Mouse (Mus musculus): Measurements from ENCODE around the gene Myo1c. TPM values are rescaled to one million over a fixed set of nuclear protein-coding genes. Genes with fewer than 3 reads are reported as not detected.

Myo1c gene
- polyA plus RNA-seq, 1 experiment from 2014 or later = 7.6 TPM

DNA sequence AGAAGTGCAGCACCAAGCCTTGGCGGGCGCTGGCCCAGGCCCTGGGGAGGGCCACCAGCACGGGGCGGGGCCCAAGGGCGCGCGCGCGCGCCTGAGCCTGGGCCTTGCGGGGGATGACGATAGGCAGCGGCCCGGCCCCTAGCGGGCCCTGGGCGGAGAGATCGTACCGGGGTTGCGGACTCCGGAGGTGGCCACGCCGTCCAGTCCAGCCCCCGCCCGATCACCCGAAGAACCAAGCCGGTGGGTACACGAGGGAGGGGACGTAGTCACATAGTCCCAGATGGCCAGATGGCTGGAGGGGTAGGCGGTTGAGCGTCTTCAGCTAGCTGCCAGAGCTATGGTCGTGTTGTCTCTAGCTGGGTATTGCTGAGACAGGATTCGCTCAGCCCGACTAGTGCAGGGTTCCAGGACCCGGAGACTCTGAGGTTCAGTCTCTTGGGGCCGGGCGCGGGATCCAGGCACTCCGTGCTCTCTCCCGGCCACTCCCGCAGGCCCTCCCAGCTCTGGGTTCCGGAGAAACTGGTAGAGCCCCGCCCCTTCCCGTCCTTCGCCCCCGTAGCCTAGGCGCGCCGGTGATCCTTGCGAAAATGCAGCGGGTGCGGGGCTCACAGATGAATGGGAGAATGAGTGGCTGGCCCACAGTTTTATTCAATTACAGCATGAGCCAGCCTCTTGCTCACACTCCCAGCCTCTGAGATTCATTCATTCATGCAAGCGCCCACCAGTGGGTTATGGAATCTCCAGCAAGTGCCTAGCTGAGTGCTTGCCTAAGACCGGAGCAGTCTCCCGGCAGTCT lies 1.3 kb downstream of the Myo1c start:
- Histone ChIP-seq H3K9me3 (no peaks in the 10 kb centered on the region), H3K27ac (peak overlapping the region; percentile 11; the same call in 1 of the 2 replicates), H3K4me1 (replicated peaks) (peaks cover 49% of the 10 kb centered on the region), H3K9ac (replicated peaks) (peak overlapping the region; percentile 71), H3K4me3 (replicated peaks) (peak overlapping the region; percentile 55), H3K36me3 (no peaks in the 10 kb centered on the region), H3K27me3 (peaks cover 50% of the 10 kb centered on the region), H3K4me2 (replicated peaks) (peak overlapping the region; percentile 81)
- ATAC-seq = peak; percentile 59
- under 1% methylated on average over 54 of the region's 54 CpGs for WGBS

DNA sequence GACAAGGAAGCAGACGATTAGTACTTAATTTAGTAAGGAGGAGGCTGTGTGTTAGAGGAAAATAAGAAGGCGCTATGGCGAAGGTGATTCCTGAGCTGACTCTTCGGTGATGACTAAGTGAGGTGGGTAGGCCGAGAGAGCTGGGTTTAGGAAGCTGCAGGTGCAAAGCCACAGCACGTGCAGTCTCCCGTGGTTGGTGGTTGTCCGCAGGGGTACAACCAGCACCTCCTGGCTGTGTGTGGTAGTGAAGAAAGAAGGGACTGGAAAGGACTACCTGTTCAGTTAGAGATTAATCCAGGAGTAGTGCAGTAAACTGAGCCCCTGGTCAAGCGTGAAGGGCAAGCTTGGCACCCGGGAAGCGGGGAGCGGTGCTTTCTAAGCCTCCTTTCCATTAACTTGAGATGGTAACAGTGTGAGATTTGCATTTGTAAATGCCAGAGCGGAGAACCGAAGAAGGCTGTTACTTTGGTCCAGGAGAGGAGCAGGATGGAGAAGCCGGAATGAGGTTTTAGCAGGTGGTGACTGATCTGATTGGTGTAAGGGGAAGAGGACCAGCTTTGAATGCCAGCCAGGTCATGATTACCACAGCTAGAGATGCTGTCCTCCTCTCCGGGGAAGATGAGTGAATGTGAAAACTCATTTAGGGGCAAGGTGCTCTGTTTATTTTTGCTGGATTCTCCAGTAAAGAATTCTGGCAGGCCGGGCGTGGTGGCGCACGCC lies 2.1 kb downstream of the Myo1c start:
- H3K9ac ChIP-seq (replicated peaks) = peak overlapping the region; percentile 71; the same call in 1 of the 2 replicates
- no peaks in the 10 kb centered on the region for H3K36me3 ChIP-seq
- no peak for ATAC-seq
- WGBS = 23% methylated on average over 20 of the region's 20 CpGs
- peaks cover 51% of the 10 kb centered on the region for H3K4me1 ChIP-seq (replicated peaks)
- no peak overlapping the region for H3K27ac ChIP-seq
- peak overlapping the region; percentile 55 for H3K4me3 ChIP-seq (replicated peaks)
- peaks cover 58% of the 10 kb centered on the region for H3K27me3 ChIP-seq
- no peaks in the 10 kb centered on the region for H3K9me3 ChIP-seq
- peak overlapping the region; percentile 81 for H3K4me2 ChIP-seq (replicated peaks)

DNA sequence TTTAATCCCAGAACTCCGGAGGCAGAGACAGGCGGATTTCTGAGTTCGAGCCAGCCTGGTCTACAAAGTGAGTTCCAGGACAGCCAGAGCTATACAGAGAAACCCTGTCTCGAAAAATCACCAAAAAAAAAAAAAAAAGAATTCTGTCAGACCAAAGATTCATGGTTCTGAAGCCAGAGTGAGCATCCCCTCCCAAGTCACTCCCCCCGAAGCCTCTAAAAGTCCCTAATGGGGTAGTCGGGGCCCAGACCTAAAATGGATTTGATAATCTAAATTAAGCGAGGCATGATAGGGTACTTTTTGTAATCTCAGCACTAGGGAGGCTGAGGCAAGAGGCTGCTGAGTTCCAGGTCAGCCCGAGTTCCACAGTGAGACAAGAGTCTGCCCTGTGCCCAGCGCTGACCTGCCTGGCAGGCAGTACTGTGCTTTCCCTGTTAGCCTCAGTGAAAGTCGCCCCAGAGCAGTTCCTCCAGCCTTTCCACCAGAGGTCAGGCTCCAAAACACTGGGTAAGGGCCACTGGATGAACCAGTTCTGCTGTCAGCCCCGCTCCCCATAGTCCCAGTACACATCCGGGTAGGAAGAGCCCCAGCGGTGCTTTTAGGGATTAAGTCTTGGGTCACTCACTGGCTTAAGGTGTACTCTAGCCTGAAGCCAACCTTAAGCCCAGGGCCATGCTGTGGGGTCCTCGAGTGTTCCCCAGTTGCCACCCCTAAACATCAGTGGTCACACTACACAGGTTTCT lies 2.8 kb downstream of the Myo1c start:
- ATAC-seq = no peak
- Histone ChIP-seq H3K36me3 (no peaks in the 10 kb centered on the region), H3K9me3 (no peaks in the 10 kb centered on the region), H3K9ac (replicated peaks) (no peak overlapping the region), H3K27me3 (peaks cover 59% of the 10 kb centered on the region), H3K4me2 (replicated peaks) (peak overlapping the region; percentile 75; the same call in 1 of the 2 replicates), H3K4me1 (replicated peaks) (peaks cover 51% of the 10 kb centered on the region), H3K4me3 (replicated peaks) (peak overlapping the region; percentile 55), H3K27ac (no peak overlapping the region; the same call in 1 of the 2 replicates)
- 26% methylated on average over 14 of the region's 14 CpGs for WGBS

- no peaks in the 10 kb centered on the region for H3K36me3 ChIP-seq
- peak overlapping the region; percentile 75 for H3K4me2 ChIP-seq (replicated peaks)
- H3K9me3 ChIP-seq = no peaks in the 10 kb centered on the region
- H3K4me1 ChIP-seq (replicated peaks) = peaks cover 51% of the 10 kb centered on the region
- H3K27me3 ChIP-seq = peaks cover 59% of the 10 kb centered on the region
- H3K9ac ChIP-seq (replicated peaks) = peak overlapping the region; percentile 44; the same call in 1 of the 2 replicates
- 1% methylated on average over 41 of the region's 45 CpGs for WGBS
- peak overlapping the region; percentile 49 for H3K4me3 ChIP-seq (replicated peaks)
- no peak overlapping the region for H3K27ac ChIP-seq
- ATAC-seq = peak; percentile 53
Measured at GRCm38 (mm10) chr11:75653781-75654470, 3.6 kb downstream of the Myo1c start.

GRCm38 (mm10) chr11:75654471-75655390 lies 4.4 kb downstream of the Myo1c start:
- no peaks in the 10 kb centered on the region for H3K36me3 ChIP-seq
- no peak overlapping the region for H3K27ac ChIP-seq
- peak overlapping the region; percentile 62 for H3K4me3 ChIP-seq (replicated peaks)
- WGBS = 38% methylated on average over 25 of the region's 25 CpGs
- ATAC-seq = no peak
- peaks cover 51% of the 10 kb centered on the region for H3K4me1 ChIP-seq (replicated peaks)
- 0 out of 2 replicates have a peak overlapping the region, but pooled peaks have one; percentile 44 for H3K9ac ChIP-seq (replicated peaks)
- peak overlapping the region; percentile 97 for H3K4me2 ChIP-seq (replicated peaks)
- H3K9me3 ChIP-seq = no peaks in the 10 kb centered on the region
- H3K27me3 ChIP-seq = peaks cover 59% of the 10 kb centered on the region

GRCm38 (mm10) chr11:75655621-75656545 lies 5.6 kb downstream of the Myo1c start:
- H3K4me2 ChIP-seq (replicated peaks) = peak overlapping the region; percentile 97
- H3K4me3 ChIP-seq (replicated peaks) = peak overlapping the region; percentile 62
- 0 out of 2 replicates have a peak, but pooled peaks cover 2% of the 10 kb centered on the region for H3K36me3 ChIP-seq
- H3K9me3 ChIP-seq = no peaks in the 10 kb centered on the region
- 3% methylated on average over 67 of the region's 78 CpGs for WGBS
- peaks cover 50% of the 10 kb centered on the region for H3K4me1 ChIP-seq (replicated peaks)
- H3K27ac ChIP-seq = no peak overlapping the region
- peak overlapping the region; percentile 70 for H3K9ac ChIP-seq (replicated peaks)
- peaks cover 53% of the 10 kb centered on the region for H3K27me3 ChIP-seq
- peak; percentile 32; the same call in 1 of the 2 replicates for ATAC-seq

DNA sequence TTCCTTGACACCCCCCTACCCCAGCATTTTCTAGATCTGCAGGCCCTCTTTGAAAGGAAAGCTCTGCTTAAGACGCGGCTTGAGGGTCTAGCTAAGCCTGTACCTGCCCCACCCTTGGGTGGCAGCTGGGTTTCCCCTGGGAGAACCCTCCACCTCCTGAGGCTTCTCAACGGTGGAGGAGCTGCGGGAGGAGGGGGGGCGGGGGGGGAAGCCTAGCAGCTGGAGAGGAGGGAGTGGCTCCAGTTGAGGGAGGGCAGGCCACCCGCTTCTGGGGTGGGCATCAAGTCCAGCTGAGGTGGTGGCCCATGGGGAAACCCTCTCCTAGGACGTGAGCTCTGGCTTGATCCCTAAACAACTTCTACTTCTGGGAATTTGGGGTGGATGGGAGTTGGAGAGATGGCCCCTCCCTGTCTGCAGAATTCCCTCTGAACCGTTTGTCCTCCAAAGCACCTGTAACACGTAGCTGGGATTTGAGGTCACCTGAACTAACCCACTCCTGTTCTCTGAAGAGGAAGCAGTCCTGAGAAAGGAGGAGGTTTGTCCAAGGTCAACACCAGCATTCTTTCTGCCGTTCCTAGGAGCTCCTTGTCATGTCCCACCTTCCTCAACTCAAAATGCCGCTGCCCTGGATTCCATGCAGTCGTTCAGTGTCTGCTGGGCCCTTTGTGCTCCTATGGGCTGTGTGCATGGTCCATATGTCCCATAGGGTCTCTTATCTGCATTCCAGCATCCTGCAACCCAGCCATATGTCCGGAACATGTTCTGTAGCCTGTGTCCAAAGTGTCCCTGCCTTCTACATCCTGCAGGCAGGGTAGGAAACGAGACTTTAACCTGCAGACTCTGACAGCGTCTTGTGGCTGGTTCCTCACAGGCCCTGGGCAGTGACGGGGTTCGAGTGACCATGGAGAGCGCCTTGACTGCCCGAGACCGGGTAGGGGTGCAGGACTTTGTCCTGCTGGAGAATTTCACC lies 6.6 kb downstream of the Myo1c start:
- peaks cover 40% of the 10 kb centered on the region for H3K4me1 ChIP-seq (replicated peaks)
- WGBS = 65% methylated on average over 19 of the region's 20 CpGs
- no peak for ATAC-seq
- peak overlapping the region; percentile 62 for H3K4me3 ChIP-seq (replicated peaks)
- H3K9ac ChIP-seq (replicated peaks) = peak overlapping the region; percentile 70
- no peaks in the 10 kb centered on the region for H3K9me3 ChIP-seq
- H3K4me2 ChIP-seq (replicated peaks) = peak overlapping the region; percentile 97
- H3K27me3 ChIP-seq = peaks cover 53% of the 10 kb centered on the region
- H3K36me3 ChIP-seq = peaks cover 12% of the 10 kb centered on the region; the same call in 1 of the 2 replicates
- H3K27ac ChIP-seq = no peak overlapping the region

- Histone ChIP-seq H3K9ac (replicated peaks) (no peak overlapping the region), H3K27ac (no peak overlapping the region), H3K4me1 (replicated peaks) (peaks cover 33% of the 10 kb centered on the region), H3K9me3 (no peaks in the 10 kb centered on the region), H3K4me3 (replicated peaks) (no peak overlapping the region), H3K36me3 (peaks cover 14% of the 10 kb centered on the region; the same call in 1 of the 2 replicates), H3K4me2 (replicated peaks) (no peak overlapping the region), H3K27me3 (peaks cover 45% of the 10 kb centered on the region)
- ATAC-seq = no peak
Measured at GRCm38 (mm10) chr11:75657841-75658240, 7.5 kb downstream of the Myo1c start.

- H3K4me2 ChIP-seq (replicated peaks) = no peak overlapping the region
- no peak overlapping the region for H3K9ac ChIP-seq (replicated peaks)
- H3K27ac ChIP-seq = no peak overlapping the region
- no peak for ATAC-seq
- H3K4me1 ChIP-seq (replicated peaks) = peaks cover 30% of the 10 kb centered on the region
- no peaks in the 10 kb centered on the region for H3K9me3 ChIP-seq
- H3K36me3 ChIP-seq = peaks cover 14% of the 10 kb centered on the region; the same call in 1 of the 2 replicates
- no peak overlapping the region for H3K4me3 ChIP-seq (replicated peaks)
- peaks cover 40% of the 10 kb centered on the region for H3K27me3 ChIP-seq
- WGBS = 95% methylated on average over 13 of the region's 13 CpGs
Measured at GRCm38 (mm10) chr11:75658311-75658710, 8.0 kb downstream of the Myo1c start.
